Mouse (Mus musculus): ENCODE results near the gene Tex26. TPM values are rescaled to one million over a fixed set of nuclear protein-coding genes. Genes with fewer than 3 reads are reported as not detected.

Tex26 gene
- polyA plus RNA-seq, 1 experiment from 2014 or later, result 0.38 TPM

- TF ChIP-seq CTCF (IDR thresholded peaks at IDR 0.05; ENCODE audit: low read depth), result no peak
- no peak overlapping the region for H3K27ac ChIP-seq (ENCODE audit: low read depth, low read length)
- no peaks in the 10 kb centered on the region for H3K9me3 ChIP-seq (ENCODE audit: control insufficient read depth)
- no peak for ATAC-seq
- no peak overlapping the region for H3K4me2 ChIP-seq (replicated peaks; ENCODE audit: low read depth)
- peaks cover 7% of the 10 kb centered on the region; the same call in 1 of the 2 replicates for H3K27me3 ChIP-seq (replicated peaks; ENCODE audit: control insufficient read depth, insufficient read depth, low read length)
- H3K4me3 ChIP-seq (ENCODE audit: low read depth, low read length), result no peak overlapping the region
- H3K4me1 ChIP-seq (replicated peaks; ENCODE audit: control insufficient read depth, insufficient read depth, low read length), result no peaks in the 10 kb centered on the region
- WGBS, result 68% methylated on average over 9 of the region's 9 CpGs
- H3K9ac ChIP-seq (ENCODE audit: low read depth, low read length), result no peak overlapping the region
- no peaks in the 10 kb centered on the region for H3K36me3 ChIP-seq (ENCODE audit: control insufficient read depth, insufficient read depth)
Measured at GRCm38 (mm10) chr5:149414369-149415167, 24.9 kb upstream of the Tex26 start.

- WGBS, result 91% methylated on average over 4 of the region's 4 CpGs
- H3K9ac ChIP-seq (ENCODE audit: low read depth, low read length), result no peak overlapping the region
- no peak overlapping the region for H3K4me3 ChIP-seq (ENCODE audit: low read depth, low read length)
- TF ChIP-seq CTCF (IDR thresholded peaks at IDR 0.05; ENCODE audit: low read depth), result peak; percentile 62
- H3K9me3 ChIP-seq (ENCODE audit: control insufficient read depth), result no peaks in the 10 kb centered on the region
- no peak overlapping the region for H3K4me2 ChIP-seq (replicated peaks; ENCODE audit: low read depth)
- no peaks in the 10 kb centered on the region for H3K4me1 ChIP-seq (replicated peaks; ENCODE audit: control insufficient read depth, insufficient read depth, low read length)
- no peak for ATAC-seq
- no peak overlapping the region for H3K27ac ChIP-seq (ENCODE audit: low read depth, low read length)
- H3K27me3 ChIP-seq (replicated peaks; ENCODE audit: control insufficient read depth, insufficient read depth, low read length), result no peaks in the 10 kb centered on the region; the same call in 1 of the 2 replicates
- H3K36me3 ChIP-seq (ENCODE audit: control insufficient read depth, insufficient read depth), result no peaks in the 10 kb centered on the region
Measured at GRCm38 (mm10) chr5:149417381-149417780, 22.1 kb upstream of the Tex26 start.

- TF ChIP-seq CTCF (IDR thresholded peaks at IDR 0.05; ENCODE audit: low read depth), result no peak
- Histone ChIP-seq H3K27ac (ENCODE audit: low read depth, low read length) (no peak overlapping the region), H3K4me3 (ENCODE audit: low read depth, low read length) (no peak overlapping the region), H3K9me3 (ENCODE audit: control insufficient read depth) (no peaks in the 10 kb centered on the region), H3K36me3 (ENCODE audit: control insufficient read depth, insufficient read depth) (no peaks in the 10 kb centered on the region), H3K4me2 (replicated peaks; ENCODE audit: low read depth) (no peak overlapping the region), H3K4me1 (replicated peaks; ENCODE audit: control insufficient read depth, insufficient read depth, low read length) (0 out of 2 replicates have a peak, but pooled peaks cover 6% of the 10 kb centered on the region), H3K27me3 (replicated peaks; ENCODE audit: control insufficient read depth, insufficient read depth, low read length) (no peaks in the 10 kb centered on the region), H3K9ac (ENCODE audit: low read depth, low read length) (no peak overlapping the region)
- no peak for ATAC-seq
- WGBS, result 71% methylated on average over 3 of the region's 3 CpGs
Measured at GRCm38 (mm10) chr5:149426525-149426924, 12.9 kb upstream of the Tex26 start.

- Histone ChIP-seq H3K4me3 (ENCODE audit: low read depth, low read length) (no peak overlapping the region), H3K9me3 (ENCODE audit: control insufficient read depth) (no peaks in the 10 kb centered on the region), H3K9ac (ENCODE audit: low read depth, low read length) (no peak overlapping the region), H3K27ac (ENCODE audit: low read depth, low read length) (no peak overlapping the region; the same call in 1 of the 2 replicates), H3K27me3 (replicated peaks; ENCODE audit: control insufficient read depth, insufficient read depth, low read length) (no peaks in the 10 kb centered on the region), H3K4me2 (replicated peaks; ENCODE audit: low read depth) (no peak overlapping the region), H3K36me3 (ENCODE audit: control insufficient read depth, insufficient read depth) (no peaks in the 10 kb centered on the region), H3K4me1 (replicated peaks; ENCODE audit: control insufficient read depth, insufficient read depth, low read length) (0 out of 2 replicates have a peak, but pooled peaks cover 6% of the 10 kb centered on the region)
- WGBS, result 91% methylated on average over 8 of the region's 8 CpGs
- TF ChIP-seq CTCF (IDR thresholded peaks at IDR 0.05; ENCODE audit: low read depth), result no peak
- ATAC-seq, result no peak
Measured at GRCm38 (mm10) chr5:149427277-149428060, 12.0 kb upstream of the Tex26 start.

GRCm38 (mm10) chr5:149428347-149428746 lies 11.1 kb upstream of the Tex26 start:
- 0 out of 2 replicates have a peak, but pooled peaks have one; percentile 24 for TF ChIP-seq CTCF (IDR thresholded peaks at IDR 0.05; ENCODE audit: low read depth)
- H3K4me2 ChIP-seq (replicated peaks; ENCODE audit: low read depth), result 0 out of 2 replicates have a peak overlapping the region, but pooled peaks have one; percentile 6
- 25% methylated on average over 6 of the region's 6 CpGs for WGBS
- H3K27ac ChIP-seq (ENCODE audit: low read depth, low read length), result no peak overlapping the region
- H3K9me3 ChIP-seq (ENCODE audit: control insufficient read depth), result no peaks in the 10 kb centered on the region
- 0 out of 2 replicates have a peak, but pooled peaks cover 6% of the 10 kb centered on the region for H3K4me1 ChIP-seq (replicated peaks; ENCODE audit: control insufficient read depth, insufficient read depth, low read length)
- ATAC-seq, result 0 out of 2 replicates have a peak, but pooled peaks have one; percentile 36
- no peaks in the 10 kb centered on the region for H3K36me3 ChIP-seq (ENCODE audit: control insufficient read depth, insufficient read depth)
- no peaks in the 10 kb centered on the region for H3K27me3 ChIP-seq (replicated peaks; ENCODE audit: control insufficient read depth, insufficient read depth, low read length)
- H3K4me3 ChIP-seq (ENCODE audit: low read depth, low read length), result no peak overlapping the region
- no peak overlapping the region for H3K9ac ChIP-seq (ENCODE audit: low read depth, low read length)

GRCm38 (mm10) chr5:149428810-149429255 lies 10.6 kb upstream of the Tex26 start:
- Histone ChIP-seq H3K27me3 (replicated peaks; ENCODE audit: control insufficient read depth, insufficient read depth, low read length) (no peaks in the 10 kb centered on the region), H3K4me2 (replicated peaks; ENCODE audit: low read depth) (no peak overlapping the region), H3K9me3 (ENCODE audit: control insufficient read depth) (no peaks in the 10 kb centered on the region), H3K27ac (ENCODE audit: low read depth, low read length) (no peak overlapping the region), H3K4me3 (ENCODE audit: low read depth, low read length) (no peak overlapping the region), H3K9ac (ENCODE audit: low read depth, low read length) (no peak overlapping the region), H3K36me3 (ENCODE audit: control insufficient read depth, insufficient read depth) (no peaks in the 10 kb centered on the region), H3K4me1 (replicated peaks; ENCODE audit: control insufficient read depth, insufficient read depth, low read length) (0 out of 2 replicates have a peak, but pooled peaks cover 6% of the 10 kb centered on the region)
- WGBS, result 49% methylated on average over 2 of the region's 2 CpGs
- ATAC-seq, result peak; percentile 60
- no peak for TF ChIP-seq CTCF (IDR thresholded peaks at IDR 0.05; ENCODE audit: low read depth)

Data from intestine, postnatal 0 days (tissue).